Mouse (Mus musculus): ENCODE measurements around the gene Ccdc121. TPM values are rescaled to one million over a fixed set of nuclear protein-coding genes. Genes with fewer than 3 reads are reported as not detected.

Gene Ccdc121
- total RNA-seq, 1 experiment: not detected

- no peak for TF ChIP-seq MAFK (IDR thresholded peaks at IDR 0.05; ENCODE audit: insufficient read depth, low read depth, low read length)
- TF ChIP-seq HCFC1 (IDR thresholded peaks at IDR 0.05; ENCODE audit: borderline replicate concordance, insufficient read depth, low read length): no peak
- TF ChIP-seq ZNF384 (IDR thresholded peaks at IDR 0.05; ENCODE audit: low read depth, low read length): no peak
- no peak for TF ChIP-seq CHD2 (IDR thresholded peaks at IDR 0.05; ENCODE audit: low read depth, low read length)
- in situ Hi-C loops (cut with MboI; ENCODE audit: low sequenced_read_pairs in 2 of 2, unreplicated experiment in 2 of 2): no loop called here
- H3K36me3 ChIP-seq (ENCODE audit: control insufficient read depth, insufficient read depth, low read length, poor library complexity, severe bottlenecking): no peaks in the 10 kb centered on the region
- no peak overlapping the region for H3K4me3 ChIP-seq (ENCODE audit: insufficient read depth in 1 of 2, low read depth in 1 of 2, low read length in 2 of 2, poor library complexity in 1 of 2, severe bottlenecking in 1 of 2)
- H3K4me1 ChIP-seq (ENCODE audit: control insufficient read depth in 2 of 2, insufficient read depth in 2 of 2, low read length in 2 of 2, poor library complexity in 1 of 2): no peaks in the 10 kb centered on the region
- no peak overlapping the region for H3K27ac ChIP-seq (ENCODE audit: insufficient read depth, low read depth, low read length, poor library complexity, severe bottlenecking)
- no peaks in the 10 kb centered on the region for H3K9me3 ChIP-seq (ENCODE audit: control insufficient read depth, insufficient read depth, low read depth, low read length)
- DNase-seq (ENCODE audit: low read depth, low spot score): no peak
- H3K9ac ChIP-seq (ENCODE audit: insufficient read depth, low read depth, low read length, poor library complexity, severe bottlenecking): no peak overlapping the region
These were observed 41.5 kb upstream of the Ccdc121 start for GRCm38 (mm10) chr1:181552533-181553410.

GRCm38 (mm10) chr1:181550826-181551225, 39.6 kb upstream of the Ccdc121 start:
- no peak overlapping the region for H3K9ac ChIP-seq (ENCODE audit: insufficient read depth, low read depth, low read length, poor library complexity, severe bottlenecking)
- in situ Hi-C loops (cut with MboI; ENCODE audit: low sequenced_read_pairs in 2 of 2, unreplicated experiment in 2 of 2): no loop called here
- no peak for DNase-seq (ENCODE audit: low read depth, low spot score)
- no peaks in the 10 kb centered on the region for H3K9me3 ChIP-seq (ENCODE audit: control insufficient read depth, insufficient read depth, low read depth, low read length)
- no peak overlapping the region for H3K27ac ChIP-seq (ENCODE audit: insufficient read depth, low read depth, low read length, poor library complexity, severe bottlenecking)
- H3K4me3 ChIP-seq (ENCODE audit: insufficient read depth in 1 of 2, low read depth in 1 of 2, low read length in 2 of 2, poor library complexity in 1 of 2, severe bottlenecking in 1 of 2): no peak overlapping the region
- H3K4me1 ChIP-seq (ENCODE audit: control insufficient read depth in 2 of 2, insufficient read depth in 2 of 2, low read length in 2 of 2, poor library complexity in 1 of 2): no peaks in the 10 kb centered on the region
- no peaks in the 10 kb centered on the region for H3K36me3 ChIP-seq (ENCODE audit: control insufficient read depth, insufficient read depth, low read length, poor library complexity, severe bottlenecking)
- no peak for TF ChIP-seq HCFC1 (IDR thresholded peaks at IDR 0.05; ENCODE audit: borderline replicate concordance, insufficient read depth, low read length)
- no peak for TF ChIP-seq ZNF384 (IDR thresholded peaks at IDR 0.05; ENCODE audit: low read depth, low read length)
- no peak for TF ChIP-seq ZC3H11A (IDR thresholded peaks at IDR 0.05; ENCODE audit: borderline replicate concordance, low read depth, low read length)
- TF ChIP-seq MAFK (IDR thresholded peaks at IDR 0.05; ENCODE audit: insufficient read depth, low read depth, low read length): no peak
- TF ChIP-seq CHD2 (IDR thresholded peaks at IDR 0.05; ENCODE audit: low read depth, low read length): no peak

GRCm38 (mm10) chr1:181549987-181550386, 38.7 kb upstream of the Ccdc121 start:
- Histone ChIP-seq H3K27ac (ENCODE audit: insufficient read depth, low read depth, low read length, poor library complexity, severe bottlenecking) (no peak overlapping the region), H3K36me3 (ENCODE audit: control insufficient read depth, insufficient read depth, low read length, poor library complexity, severe bottlenecking) (no peaks in the 10 kb centered on the region), H3K4me3 (ENCODE audit: insufficient read depth in 1 of 2, low read depth in 1 of 2, low read length in 2 of 2, poor library complexity in 1 of 2, severe bottlenecking in 1 of 2) (no peak overlapping the region), H3K4me1 (ENCODE audit: control insufficient read depth in 2 of 2, insufficient read depth in 2 of 2, low read length in 2 of 2, poor library complexity in 1 of 2) (no peaks in the 10 kb centered on the region), H3K9ac (ENCODE audit: insufficient read depth, low read depth, low read length, poor library complexity, severe bottlenecking) (no peak overlapping the region), H3K9me3 (ENCODE audit: control insufficient read depth, insufficient read depth, low read depth, low read length) (no peaks in the 10 kb centered on the region)
- TF ChIP-seq ZC3H11A (IDR thresholded peaks at IDR 0.05; ENCODE audit: borderline replicate concordance, low read depth, low read length) (no peak), ZNF384 (IDR thresholded peaks at IDR 0.05; ENCODE audit: low read depth, low read length) (no peak), CHD2 (IDR thresholded peaks at IDR 0.05; ENCODE audit: low read depth, low read length) (no peak), HCFC1 (IDR thresholded peaks at IDR 0.05; ENCODE audit: borderline replicate concordance, insufficient read depth, low read length) (no peak), MAFK (IDR thresholded peaks at IDR 0.05; ENCODE audit: insufficient read depth, low read depth, low read length) (no peak)
- in situ Hi-C loops (cut with MboI; ENCODE audit: low sequenced_read_pairs in 2 of 2, unreplicated experiment in 2 of 2): no loop called here
- no peak for DNase-seq (ENCODE audit: low read depth, low spot score)

DNA sequence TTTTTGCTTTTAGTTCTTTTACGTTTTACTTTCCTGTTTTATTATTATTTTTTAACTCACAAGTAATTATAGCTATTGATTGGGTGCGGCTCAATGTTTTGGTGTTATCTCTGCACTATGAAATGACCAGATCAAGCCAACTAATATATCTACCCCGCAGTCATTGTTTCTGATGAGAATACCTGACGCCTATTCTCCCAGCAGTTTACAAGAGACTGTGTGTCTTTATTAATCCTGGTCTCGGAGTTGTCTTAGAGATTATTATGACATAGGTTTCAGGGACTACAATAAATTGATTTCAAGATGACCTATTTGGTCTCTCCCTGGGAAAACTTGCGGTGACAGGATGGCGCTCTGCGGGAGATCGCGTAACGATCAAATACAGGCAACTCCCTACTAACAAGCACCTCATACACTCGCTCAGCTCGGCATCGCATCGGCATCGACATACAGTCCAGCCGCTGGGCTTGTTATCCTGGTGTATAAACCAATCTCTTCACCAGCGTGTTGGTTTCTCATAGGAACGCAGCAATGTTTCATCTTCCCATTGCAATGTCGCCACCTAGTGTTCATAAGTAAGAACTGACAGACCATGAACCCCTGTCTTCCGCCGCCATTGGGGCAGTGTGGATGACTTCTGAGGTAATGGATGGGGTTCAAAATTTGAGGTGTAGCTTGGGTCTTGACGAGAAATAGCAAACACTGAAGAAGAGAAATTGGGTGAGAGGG, 34.0 kb upstream of the Ccdc121 start:
- in situ Hi-C loops (cut with MboI; ENCODE audit: low sequenced_read_pairs in 2 of 2, unreplicated experiment in 2 of 2): no loop called here
- Histone ChIP-seq H3K9me3 (ENCODE audit: control insufficient read depth, insufficient read depth, low read depth, low read length) (no peaks in the 10 kb centered on the region), H3K36me3 (ENCODE audit: control insufficient read depth, insufficient read depth, low read length, poor library complexity, severe bottlenecking) (no peaks in the 10 kb centered on the region), H3K4me1 (ENCODE audit: control insufficient read depth in 2 of 2, insufficient read depth in 2 of 2, low read length in 2 of 2, poor library complexity in 1 of 2) (no peaks in the 10 kb centered on the region), H3K27ac (ENCODE audit: insufficient read depth, low read depth, low read length, poor library complexity, severe bottlenecking) (no peak overlapping the region), H3K9ac (ENCODE audit: insufficient read depth, low read depth, low read length, poor library complexity, severe bottlenecking) (no peak overlapping the region), H3K4me3 (ENCODE audit: insufficient read depth in 1 of 2, low read depth in 1 of 2, low read length in 2 of 2, poor library complexity in 1 of 2, severe bottlenecking in 1 of 2) (no peak overlapping the region)
- no peak for TF ChIP-seq HCFC1 (IDR thresholded peaks at IDR 0.05; ENCODE audit: borderline replicate concordance, insufficient read depth, low read length)
- no peak for TF ChIP-seq ZNF384 (IDR thresholded peaks at IDR 0.05; ENCODE audit: low read depth, low read length)
- 0 out of 2 replicates have a peak, but pooled peaks have one; percentile 1 for TF ChIP-seq MAFK (IDR thresholded peaks at IDR 0.05; ENCODE audit: insufficient read depth, low read depth, low read length)
- no peak for TF ChIP-seq CHD2 (IDR thresholded peaks at IDR 0.05; ENCODE audit: low read depth, low read length)
- peak; percentile 82 for TF ChIP-seq ZC3H11A (IDR thresholded peaks at IDR 0.05; ENCODE audit: borderline replicate concordance, low read depth, low read length)
- peak; percentile 62 for DNase-seq (ENCODE audit: low read depth, low spot score)
